Mouse (Mus musculus) heart, adult 2 months (tissue): ENCODE measurements at regions not wholly inside any gene's neighbourhood (a gene's known extent, or its start where the extent isn't known, plus 50 kb on each side); places are given as distances from the start of the nearest gene placed in this dataset.

Experiments
- DNase-seq, 2 experiments: peaks; one replicate each; pipeline ENCODE4 v3.0.0; 2021
- H3K27ac ChIP-seq: fragments of 200-600 bp; 2 replicates; pipeline ENCODE4 v1.8.1; 2022
- H3K27me3 ChIP-seq: fragments of 200-500 bp; 2 replicates; pipeline ENCODE4 v1.6.1; 2012; ENCODE audit warnings: mild to moderate bottlenecking, low read length, inconsistent platforms, mixed read lengths; ENCODE audit not compliant: control insufficient read depth, insufficient read depth
- H3K36me3 ChIP-seq: fragments of 200-500 bp; 2 replicates; pipeline ENCODE4 v1.6.1; 2012; ENCODE audit warnings: low read length, inconsistent platforms; ENCODE audit not compliant: control insufficient read depth, insufficient read depth
- H3K4me1 ChIP-seq: fragments of 200-500 bp; 2 replicates; pipeline ENCODE4 v1.6.1; 2011; ENCODE audit warnings: low read length; ENCODE audit not compliant: control insufficient read depth, insufficient read depth
- H3K4me3 ChIP-seq: fragments of 200-600 bp; 2 replicates; pipeline ENCODE4 v1.8.1; 2022
- H3K79me2 ChIP-seq: fragments of 200-500 bp; replicated peaks from 2 replicates; pipeline ENCODE4 v1.6.1; 2012; ENCODE audit warnings: mild to moderate bottlenecking, inconsistent platforms, low read length, moderate library complexity, mixed read lengths; ENCODE audit not compliant: control insufficient read depth, insufficient read depth
- H3K9ac ChIP-seq: fragments of 200-500 bp; 2 replicates; pipeline ENCODE4 v1.6.1; 2012; ENCODE audit warnings: low read depth, mild to moderate bottlenecking, control low read depth, inconsistent platforms, low read length, mixed read lengths
- CTCF ChIP-seq: fragments of 200-600 bp; IDR thresholded peaks from 2 replicates; pipeline ENCODE4 v1.8.1; 2022; ENCODE audit warnings: antibody characterized with exemption, mild to moderate bottlenecking, moderate library complexity
- EP300 ChIP-seq: fragments of 200-500 bp; IDR thresholded peaks from 2 replicates; pipeline ENCODE4 v1.6.1; 2011; ENCODE audit warnings: low read depth, low read length, control low read depth; ENCODE audit not compliant: insufficient read depth
- POLR2A ChIP-seq: fragments of 200-500 bp; IDR thresholded peaks from 2 replicates; pipeline ENCODE4 v1.6.1; 2011; ENCODE audit warnings: mild to moderate bottlenecking, low read depth, low read length, control low read depth; ENCODE audit not compliant: insufficient read depth
- WGBS: fragments of 180-500 bp; shearing (Covaris S2); methylation state at CpG from one replicate; pipeline ENCODE4 v1.1.7; 2018; 5-methylcytosine and 5-hydroxymethylcytosine counted together
- intact Hi-C: fragments of 180-260 bp; cut with DNase I; formaldehyde crosslinking; loops from one replicate; pipeline ENCODE4 v1.15.1; 2025

DNA sequence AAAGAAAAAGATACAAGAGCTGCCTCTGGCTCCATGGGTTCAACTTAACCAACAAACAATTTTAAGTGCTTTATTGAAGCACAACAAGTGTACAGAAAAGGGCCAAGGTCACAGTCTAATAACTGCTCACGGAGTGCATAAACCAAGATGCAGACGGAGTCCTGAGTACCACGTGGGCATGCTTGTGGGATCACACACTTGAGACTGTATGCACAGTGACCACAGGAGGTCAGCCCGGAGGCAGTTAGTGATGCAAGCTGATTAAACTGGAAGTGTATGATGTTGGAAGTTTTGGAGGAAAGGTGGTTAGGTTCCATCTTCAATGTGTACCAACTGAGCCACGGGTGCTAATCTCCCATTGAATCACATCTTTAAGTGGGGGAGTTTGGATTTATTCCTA lies 146.9 kb downstream of the Gm815 start:
- Histone ChIP-seq H3K27me3 (no peaks in the 10 kb centered on the region), H3K79me2 (no peaks in the 10 kb centered on the region), H3K36me3 (no peaks in the 10 kb centered on the region), H3K27ac (no peak overlapping the region), H3K4me3 (no peak overlapping the region), H3K4me1 (no peaks in the 10 kb centered on the region), H3K9ac (no peak overlapping the region)
- intact Hi-C loops: loop anchor here (10.0 kb wide), 1 partner anchor 182 kb away; the partner anchor contains the start of gene Vldlr
- peak; percentile 54 for TF ChIP-seq CTCF
- TF ChIP-seq EP300: no peak
- TF ChIP-seq POLR2A: no peak
- WGBS: 52% methylated on average over 5 of the region's 5 CpGs
- no peak for DNase-seq

DNA sequence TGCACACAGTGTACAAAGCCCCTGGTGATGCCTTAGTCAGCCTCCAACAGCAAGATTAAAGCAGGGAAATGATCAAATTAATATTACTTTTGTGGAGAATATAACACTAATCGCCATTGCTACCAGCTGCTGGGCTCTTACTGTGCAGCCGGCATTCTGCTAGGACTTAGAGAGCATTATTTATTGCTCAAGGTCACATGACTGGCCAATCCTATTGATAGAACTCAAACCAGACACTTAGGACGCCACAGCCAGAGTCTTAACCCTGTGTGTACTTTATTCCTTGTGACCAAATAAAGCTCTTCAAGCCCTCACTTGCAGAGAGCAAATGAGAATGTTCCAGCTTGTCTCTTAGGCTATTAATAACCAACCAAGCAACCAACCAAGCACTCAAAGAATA lies 152.6 kb downstream of the Gm815 start:
- Histone ChIP-seq H3K27ac (peak overlapping the region; percentile 75), H3K36me3 (no peaks in the 10 kb centered on the region), H3K4me1 (peaks cover 5% of the 10 kb centered on the region), H3K79me2 (no peaks in the 10 kb centered on the region), H3K4me3 (no peak overlapping the region), H3K9ac (0 out of 2 replicates have a peak overlapping the region, but pooled peaks have one; percentile 8), H3K27me3 (no peaks in the 10 kb centered on the region)
- intact Hi-C loops: loop anchor here (10.0 kb wide), 1 partner anchor 177 kb away; the partner anchor contains the start of gene Vldlr
- DNase-seq: peak in 1 of 2 experiments; percentile 24
- TF ChIP-seq CTCF (no peak), POLR2A (no peak)
- 38% methylated on average over 3 of the region's 3 CpGs for WGBS

DNA sequence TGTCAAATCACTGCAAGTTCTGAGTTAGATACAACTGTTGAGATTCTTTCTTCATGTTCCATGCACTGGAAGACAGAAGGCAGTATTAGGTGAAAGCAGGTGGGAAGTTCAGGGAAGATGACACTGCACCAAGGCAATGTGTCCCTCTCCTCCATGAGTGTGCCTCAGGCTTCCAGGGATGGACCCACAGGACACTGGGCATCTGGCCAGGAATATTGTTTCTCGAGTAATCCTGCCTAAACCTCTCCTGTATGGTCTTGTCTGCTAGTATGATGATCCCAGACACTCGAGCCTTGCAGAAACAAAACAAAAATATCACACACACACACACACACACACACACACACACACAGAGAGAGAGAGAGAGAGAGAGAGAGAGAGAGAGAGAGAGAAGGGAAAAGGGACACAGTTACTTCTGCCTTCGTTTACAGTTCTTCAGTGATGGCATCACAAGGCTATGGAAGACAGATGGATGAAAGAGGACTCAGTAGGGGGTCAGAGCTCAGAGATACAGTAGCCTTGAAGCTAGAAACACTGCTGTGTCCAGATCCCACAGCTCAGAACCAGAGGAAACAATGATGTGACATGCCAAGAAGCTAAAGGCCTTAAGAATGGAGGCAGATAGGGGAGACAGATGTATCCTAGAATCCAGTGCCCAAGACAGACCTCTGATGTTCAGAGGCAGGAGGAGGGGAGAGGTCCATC lies 154.8 kb downstream of the Gm815 start:
- no peak overlapping the region for H3K9ac ChIP-seq
- no peaks in the 10 kb centered on the region for H3K27me3 ChIP-seq
- DNase-seq: no peak
- WGBS: 37% methylated on average over 3 of the region's 3 CpGs
- no peaks in the 10 kb centered on the region for H3K79me2 ChIP-seq
- intact Hi-C loops: no loop called here
- H3K4me1 ChIP-seq: peaks cover 5% of the 10 kb centered on the region
- no peak overlapping the region for H3K4me3 ChIP-seq
- H3K27ac ChIP-seq: no peak overlapping the region
- H3K36me3 ChIP-seq: no peaks in the 10 kb centered on the region
- no peak for TF ChIP-seq EP300
- TF ChIP-seq POLR2A: no peak
- TF ChIP-seq CTCF: no peak

- Histone ChIP-seq H3K4me1 (no peaks in the 10 kb centered on the region), H3K27me3 (no peaks in the 10 kb centered on the region), H3K4me3 (no peak overlapping the region), H3K79me2 (no peaks in the 10 kb centered on the region), H3K9ac (no peak overlapping the region), H3K36me3 (no peaks in the 10 kb centered on the region), H3K27ac (no peak overlapping the region)
- intact Hi-C loops: no loop called here
- peak in 1 of 2 experiments; percentile 4 for DNase-seq
- WGBS: 36% methylated on average over 12 of the region's 12 CpGs
- no peak for TF ChIP-seq POLR2A
- no peak for TF ChIP-seq CTCF
Observed at GRCm38 (mm10) chr19:27066449-27067181, 149.7 kb upstream of the Vldlr start.

GRCm38 (mm10) chr19:27073281-27073680 lies 143.0 kb upstream of the Vldlr start:
- DNase-seq: no peak
- 59% methylated on average over 3 of the region's 3 CpGs for WGBS
- peaks cover 3% of the 10 kb centered on the region; the same call in 1 of the 2 replicates for H3K36me3 ChIP-seq
- H3K9ac ChIP-seq: no peak overlapping the region
- peaks cover 3% of the 10 kb centered on the region; the same call in 1 of the 2 replicates for H3K4me1 ChIP-seq
- H3K27ac ChIP-seq: no peak overlapping the region
- intact Hi-C loops: no loop called here
- no peaks in the 10 kb centered on the region for H3K79me2 ChIP-seq
- TF ChIP-seq EP300: no peak
- TF ChIP-seq POLR2A: no peak
- H3K4me3 ChIP-seq: no peak overlapping the region
- no peaks in the 10 kb centered on the region for H3K27me3 ChIP-seq

DNA sequence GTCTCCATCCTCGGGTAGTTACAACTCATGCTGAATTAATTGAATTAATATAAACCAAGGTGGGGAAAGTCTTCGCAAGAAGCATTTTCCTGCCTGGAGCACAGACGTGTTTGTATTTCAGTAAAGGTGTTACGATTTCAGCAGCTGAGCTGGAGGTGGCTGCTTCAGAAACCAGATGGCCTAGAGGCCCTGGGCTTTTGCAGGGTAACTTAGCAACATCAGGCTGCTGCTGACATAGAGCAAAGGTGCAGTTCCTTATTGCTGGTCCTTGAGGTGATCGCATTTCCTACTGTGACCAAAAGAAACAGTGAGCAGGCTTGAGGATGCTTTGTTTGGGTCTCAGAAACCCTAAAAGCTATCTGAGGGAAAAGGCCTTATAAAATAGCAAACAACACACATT lies 141.3 kb upstream of the Vldlr start:
- H3K36me3 ChIP-seq: peaks cover 3% of the 10 kb centered on the region; the same call in 1 of the 2 replicates
- H3K4me3 ChIP-seq: no peak overlapping the region
- H3K9ac ChIP-seq: no peak overlapping the region
- peaks cover 3% of the 10 kb centered on the region; the same call in 1 of the 2 replicates for H3K4me1 ChIP-seq
- intact Hi-C loops: no loop called here
- no peaks in the 10 kb centered on the region for H3K27me3 ChIP-seq
- H3K27ac ChIP-seq: no peak overlapping the region
- no peaks in the 10 kb centered on the region for H3K79me2 ChIP-seq
- no peak for DNase-seq
- WGBS: 93% methylated on average over 5 of the region's 5 CpGs
- TF ChIP-seq CTCF (no peak), POLR2A (no peak), EP300 (no peak)
